Mouse (Mus musculus) left cerebral cortex, postnatal 10 days (tissue): Measurements from ENCODE around the gene Snx18. TPM values are rescaled to one million over a fixed set of nuclear protein-coding genes. Genes with fewer than 3 reads are reported as not detected.

Experiments
- total RNA-seq, 2 experiments: library from RNA; stranded (reverse); gene quantifications; 2 replicates each; pipeline ENCODE4 v1.2.3; 2021

Gene Snx18
- total RNA-seq, 2 experiments from 2014 or later: 19.0 to 20.5 TPM

Other genes starting within 250 kb of the Snx18 start
- 1 to 10 TPM; 9.0 to 9.7 TPM for gene Hspb3, start 45.1 kb upstream of the Snx18 start, total RNA-seq
- gene Arl15, start 175.9 kb upstream of the Snx18 start, total RNA-seq: 10 to 100 TPM; 53.8 to 59.3 TPM